Mouse (Mus musculus) MN1 (cell line): Measurements from ENCODE around the gene Tm9sf1.

Source experiments
- DNase-seq: peaks from one replicate; pipeline ENCODE4 v3.0.0-alpha.2; 2016; ENCODE audit warnings: low spot score

Gene Tm9sf1

GRCm38 (mm10) chr14:55590748-55591330 lies 52.8 kb downstream of the Tm9sf1 start, which contains the start of gene Psme2:
Gene Psme2, minus strand, starts transcription at chr14:55591113.
- DNase-seq = peak; percentile 97

GRCm38 (mm10) chr14:55589771-55590448 lies 53.7 kb downstream of the Tm9sf1 start:
- no peak for DNase-seq

GRCm38 (mm10) chr14:55589271-55589670 lies 54.3 kb downstream of the Tm9sf1 start:
- DNase-seq = no peak

- DNase-seq = no peak
Observed at GRCm38 (mm10) chr14:55586149-55586548, 57.5 kb downstream of the Tm9sf1 start.
